Mouse (Mus musculus) CH12.LX (cell line): Measurements from ENCODE around the gene Dppa5a. TPM values are rescaled to one million over a fixed set of nuclear protein-coding genes. Genes with fewer than 3 reads are reported as not detected.

Experiments
- DNase-seq: peaks from one replicate; pipeline ENCODE4 v3.0.0-alpha.2; 2013; ENCODE audit errors: extremely low read depth
- H3K27ac ChIP-seq: 2 replicates; pipeline ENCODE4 v1.5.1; 2012; ENCODE audit warnings: low read depth, mild to moderate bottlenecking, control low read depth, moderate library complexity; ENCODE audit not compliant: insufficient read depth
- H3K27me3 ChIP-seq: replicated peaks from 2 replicates; pipeline ENCODE3; 2012; ENCODE audit warnings: inconsistent platforms
- H3K36me3 ChIP-seq, 2 experiments: replicated peaks in 1 of 2; 2 replicates each; pipeline versions ENCODE3 to v1.6.1; 2012; ENCODE audit warnings: inconsistent platforms in 1 of 2, low read length in 1 of 2, mild to moderate bottlenecking in 1 of 2, mixed read lengths in 1 of 2, moderate library complexity in 1 of 2; ENCODE audit not compliant: control insufficient read depth in 1 of 2, insufficient read depth in 1 of 2
- H3K4me1 ChIP-seq, 2 experiments: 2 replicates each; pipeline ENCODE4 v1.6.1; 2012; ENCODE audit warnings: inconsistent platforms in 1 of 2, moderate library complexity in 1 of 2; ENCODE audit not compliant: insufficient read depth in 2 of 2, control insufficient read depth in 1 of 2
- H3K4me2 ChIP-seq: 2 replicates; pipeline ENCODE4 v1.6.1; 2012; ENCODE audit warnings: low read depth, mild to moderate bottlenecking, control low read depth; ENCODE audit not compliant: poor library complexity, insufficient read depth, severe bottlenecking
- H3K4me3 ChIP-seq, 3 experiments: fragments of 150-350 bp in 1 of 3; sonication (generic) in 1 of 3; replicated peaks in 1 of 3; 2 replicates each; pipeline versions ENCODE3 to v1.5.1; 2011 to 2012; ENCODE audit warnings: low read depth in 2 of 3, low read length in 2 of 3, mild to moderate bottlenecking in 2 of 3, moderate library complexity in 2 of 3, control low read depth in 1 of 3, improper control_type of control experiment in 1 of 3, inconsistent platforms in 1 of 3, mixed read lengths in 1 of 3; ENCODE audit not compliant: poor library complexity in 1 of 3
- H3K79me2 ChIP-seq: replicated peaks from 2 replicates; pipeline ENCODE4 v1.6.1; 2012; ENCODE audit warnings: mild to moderate bottlenecking, moderate library complexity; ENCODE audit not compliant: control insufficient read depth, poor library complexity, insufficient read depth, severe bottlenecking; ENCODE audit errors: extremely low read depth
- H3K9ac ChIP-seq: 2 replicates; pipeline ENCODE4 v1.6.1; 2012; ENCODE audit warnings: low read depth, mild to moderate bottlenecking, control low read depth, moderate library complexity; ENCODE audit not compliant: insufficient read depth
- H3K9me3 ChIP-seq: replicated peaks from 2 replicates; pipeline ENCODE3; 2012; ENCODE audit warnings: low read length, inconsistent platforms, mixed read lengths
- BHLHE40 ChIP-seq: IDR thresholded peaks from 2 replicates; pipeline ENCODE4 v1.6.1; 2011; ENCODE audit warnings: mild to moderate bottlenecking, low read depth, low read length, improper control_type of control experiment
- CHD1 ChIP-seq: IDR thresholded peaks from 2 replicates; pipeline ENCODE4 v1.6.1; 2012; ENCODE audit warnings: low read depth, low read length, improper control_type of control experiment, inconsistent platforms
- CHD2 ChIP-seq: IDR thresholded peaks from 2 replicates; pipeline ENCODE4 v1.6.1; 2011; ENCODE audit warnings: low read length, improper control_type of control experiment
- CTCF ChIP-seq, 2 experiments: IDR thresholded peaks in 1 of 2; conservative IDR thresholded peaks in 1 of 2; 2 replicates each; pipeline ENCODE4 v1.5.1; 2011 to 2012; ENCODE audit warnings: low read depth in 2 of 2, low read length in 2 of 2, improper control_type of control experiment in 1 of 2, inconsistent platforms in 1 of 2, mild to moderate bottlenecking in 1 of 2, moderate library complexity in 1 of 2
- EP300 ChIP-seq: IDR thresholded peaks from 2 replicates; pipeline ENCODE4 v1.6.1; 2011; ENCODE audit warnings: low read length, improper control_type of control experiment
- ETS1 ChIP-seq: conservative IDR thresholded peaks from 2 replicates; pipeline ENCODE4 v1.6.1; 2012; ENCODE audit warnings: low read depth, mild to moderate bottlenecking, inconsistent platforms, low read length, improper control_type of control experiment, moderate library complexity
- JUN ChIP-seq: IDR thresholded peaks from 2 replicates; pipeline ENCODE4 v1.6.1; 2011; ENCODE audit warnings: low read depth, mild to moderate bottlenecking, low read length, improper control_type of control experiment, moderate library complexity; ENCODE audit not compliant: insufficient read depth
- KAT2A ChIP-seq: IDR thresholded peaks from 2 replicates; pipeline ENCODE4 v1.6.1; 2012; ENCODE audit warnings: low read length, improper control_type of control experiment, inconsistent platforms; ENCODE audit not compliant: insufficient replicate concordance
- MAFK ChIP-seq: IDR thresholded peaks from 2 replicates; pipeline ENCODE4 v1.6.1; 2011; ENCODE audit warnings: low read length, improper control_type of control experiment; ENCODE audit not compliant: insufficient replicate concordance
- MAX ChIP-seq: IDR thresholded peaks from 2 replicates; pipeline ENCODE4 v1.6.1; 2011; ENCODE audit warnings: low read length, improper control_type of control experiment
- MAZ ChIP-seq: IDR thresholded peaks from 2 replicates; pipeline ENCODE4 v1.6.1; 2012; ENCODE audit warnings: low read depth, mild to moderate bottlenecking, inconsistent platforms, low read length, improper control_type of control experiment, moderate library complexity
- MXI1 ChIP-seq: IDR thresholded peaks from 2 replicates; pipeline ENCODE4 v1.6.1; 2011; ENCODE audit warnings: mild to moderate bottlenecking, low read depth, low read length, improper control_type of control experiment
- MYC ChIP-seq: IDR thresholded peaks from 2 replicates; pipeline ENCODE4 v1.6.1; 2011; ENCODE audit warnings: low read depth, mild to moderate bottlenecking, improper control_type of control experiment, low read length
- NELFE ChIP-seq: IDR thresholded peaks from 2 replicates; pipeline ENCODE4 v1.6.1; 2011; ENCODE audit warnings: low read depth, low read length, improper control_type of control experiment
- NRF1 ChIP-seq: IDR thresholded peaks from 2 replicates; pipeline ENCODE4 v1.6.1; 2014; ENCODE audit warnings: low read depth, mild to moderate bottlenecking, inconsistent platforms, low read length, improper control_type of control experiment, moderate library complexity
- PAX5 ChIP-seq: IDR thresholded peaks from 2 replicates; pipeline ENCODE4 v1.6.1; 2012; ENCODE audit warnings: low read length, inconsistent platforms, mixed read lengths
- POLR2AphosphoS2 ChIP-seq: IDR thresholded peaks from 2 replicates; pipeline ENCODE4 v1.6.1; 2011; ENCODE audit warnings: low read depth, low read length, improper control_type of control experiment
- RAD21 ChIP-seq: IDR thresholded peaks from 2 replicates; pipeline ENCODE4 v1.6.1; 2011; ENCODE audit warnings: low read depth, mild to moderate bottlenecking, low read length, improper control_type of control experiment, moderate library complexity
- SIN3A ChIP-seq: IDR thresholded peaks from 2 replicates; pipeline ENCODE4 v1.6.1; 2012; ENCODE audit warnings: low read length, improper control_type of control experiment, inconsistent platforms
- UBTF ChIP-seq: IDR thresholded peaks from 2 replicates; pipeline ENCODE4 v1.6.1; 2012; ENCODE audit warnings: low read depth, mild to moderate bottlenecking, inconsistent platforms, low read length, improper control_type of control experiment, moderate library complexity
- USF1 ChIP-seq: IDR thresholded peaks from 2 replicates; pipeline ENCODE4 v1.6.1; 2014; ENCODE audit warnings: low read depth, mild to moderate bottlenecking, inconsistent platforms, low read length, improper control_type of control experiment
- USF2 ChIP-seq: conservative IDR thresholded peaks from 2 replicates; pipeline ENCODE4 v1.6.1; 2011; ENCODE audit warnings: low read depth, low read length, improper control_type of control experiment
- ZKSCAN1 ChIP-seq: IDR thresholded peaks from 2 replicates; pipeline ENCODE4 v1.6.1; 2012; ENCODE audit warnings: low read depth, inconsistent platforms, low read length, improper control_type of control experiment, borderline replicate concordance
- ZMIZ1 ChIP-seq: IDR thresholded peaks from 2 replicates; pipeline ENCODE4 v1.6.1; 2012; ENCODE audit warnings: low read depth, mild to moderate bottlenecking, inconsistent platforms, low read length, improper control_type of control experiment
- ZNF384 ChIP-seq: IDR thresholded peaks from 2 replicates; pipeline ENCODE4 v1.6.1; 2012; ENCODE audit warnings: low read depth, low read length, improper control_type of control experiment, inconsistent platforms
- dilution Hi-C: fragments of 300-500 bp; cut with MboI; formaldehyde crosslinking; loops from 2 replicates; pipeline ENCODE4 v1.14.3; 2020; ENCODE audit warnings: low sequenced_read_pairs; ENCODE audit not compliant: extremely low pct_unique_long_range_greater_than_20kb, extremely low pct_ligation_motif_present
- in situ Hi-C: fragments of 300-500 bp; cut with MboI; formaldehyde crosslinking; loops from 3 replicates; pipeline ENCODE4 v1.14.3; 2019; ENCODE audit warnings: low sequenced_read_pairs, low pct_ligation_motif_present, low pct_unique_long_range_greater_than_20kb, mixed read lengths
- polyA plus RNA-seq: library from polyadenylated mRNA; unstranded; fragments of >175 nt; gene quantifications from 2 replicates; pipeline ENCODE4 v1.2.1, GENCODE M21; 2012; ENCODE audit warnings: low read depth; ENCODE audit not compliant: insufficient read length
- total RNA-seq, 2 experiments: library from RNA; depleted of rRNA; stranded (reverse); fragments of 300-350 nt in 1 of 2; fragments of >200 nt in 1 of 2; gene quantifications; 2 replicates each; pipeline ENCODE4 v1.2.3; 2012 to 2014

Dppa5a gene
- total and polyA plus RNA-seq, 3 experiments, result not detected

- Histone ChIP-seq H3K4me2 (no peak overlapping the region), H3K4me1 (no peaks in the 10 kb centered on the region), H3K27me3 (peaks cover 36% of the 10 kb centered on the region), H3K36me3 (no peaks in the 10 kb centered on the region), H3K79me2 (no peaks in the 10 kb centered on the region), H3K4me3 (no peak overlapping the region), H3K9ac (no peak overlapping the region), H3K27ac (no peak overlapping the region), H3K9me3 (no peaks in the 10 kb centered on the region)
- TF ChIP-seq UBTF (no peak), POLR2AphosphoS2 (no peak), NRF1 (no peak), MAZ (no peak), NELFE (no peak), MAX (no peak), ZMIZ1 (no peak), USF1 (no peak), BHLHE40 (no peak), ETS1 (no peak)
- in situ Hi-C loops, result loop anchor here (10.0 kb wide), 1 partner anchor 165 kb away; no protein-coding TSS in a partner anchor
- dilution Hi-C loops, result no loop called here
- DNase-seq, result no peak
Measured at GRCm38 (mm10) chr9:78369786-78370185, 1.8 kb upstream of the Dppa5a start.

- H3K4me2 ChIP-seq, result no peak overlapping the region
- no peaks in the 10 kb centered on the region for H3K36me3 ChIP-seq
- no peaks in the 10 kb centered on the region for H3K4me1 ChIP-seq
- H3K9me3 ChIP-seq, result no peaks in the 10 kb centered on the region
- dilution Hi-C loops, result no loop called here
- H3K27ac ChIP-seq, result no peak overlapping the region
- in situ Hi-C loops, result loop anchor here (10.0 kb wide), 1 partner anchor 165 kb away; no protein-coding TSS in a partner anchor
- DNase-seq, result no peak
- no peak for TF ChIP-seq RAD21
- H3K4me3 ChIP-seq, result no peak overlapping the region
- peaks cover 33% of the 10 kb centered on the region for H3K27me3 ChIP-seq
- no peaks in the 10 kb centered on the region for H3K79me2 ChIP-seq
- H3K9ac ChIP-seq, result no peak overlapping the region
Measured at GRCm38 (mm10) chr9:78369349-78369748, 1.4 kb upstream of the Dppa5a start.

DNA sequence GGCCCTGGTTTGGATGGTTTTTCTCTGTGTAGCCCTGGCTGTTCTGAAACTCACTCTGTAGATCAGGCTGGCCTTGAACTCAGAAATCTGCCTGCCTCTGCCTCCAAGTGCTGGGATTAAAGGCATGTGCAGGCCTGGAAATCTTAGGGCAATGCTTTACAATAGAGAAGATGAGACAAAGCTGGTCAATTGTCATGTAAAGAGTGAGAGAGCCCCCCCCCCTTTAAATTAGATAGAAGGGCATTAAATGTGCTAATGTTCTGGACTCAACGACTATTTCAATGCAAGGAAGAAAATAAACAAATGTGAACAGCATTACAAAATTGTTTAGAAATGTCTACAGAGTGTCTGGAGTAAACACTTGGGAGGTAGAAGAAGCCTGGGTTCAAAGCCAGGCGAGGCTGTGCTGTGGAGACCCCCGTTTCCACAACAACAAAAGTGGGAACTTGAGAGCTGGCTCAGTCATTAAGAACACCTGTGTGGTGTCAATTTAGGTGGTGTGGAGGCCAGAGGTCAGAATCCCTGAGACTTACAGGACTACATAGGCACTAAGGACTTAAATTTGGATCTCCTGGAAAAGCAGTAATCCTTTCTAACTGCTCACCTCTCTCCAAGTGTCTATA is 805 bp upstream of the Dppa5a start:
- H3K9me3 ChIP-seq, result no peaks in the 10 kb centered on the region
- no peak for TF ChIP-seq USF2
- no peak for TF ChIP-seq UBTF
- no peak for TF ChIP-seq EP300
- TF ChIP-seq CTCF (conservative IDR thresholded peaks at IDR 0.05 in 1 of 2, IDR thresholded peaks at IDR 0.05 in 1 of 2; ENCODE audit: low read depth in 2 of 2, low read length in 2 of 2), result no peak
- TF ChIP-seq CHD2, result no peak
- no peak for TF ChIP-seq ZNF384
- TF ChIP-seq MXI1, result no peak
- no peak for TF ChIP-seq MYC
- TF ChIP-seq PAX5, result no peak
- no peak for TF ChIP-seq KAT2A
- TF ChIP-seq SIN3A, result no peak
- TF ChIP-seq JUN, result no peak
- no peak for TF ChIP-seq CHD1
- no peak for TF ChIP-seq BHLHE40
- TF ChIP-seq MAFK, result no peak
- TF ChIP-seq ZKSCAN1, result no peak
- no peaks in the 10 kb centered on the region for H3K4me1 ChIP-seq
- no peak for DNase-seq
- no peak overlapping the region for H3K4me2 ChIP-seq
- in situ Hi-C loops (loop anchor here (10.0 kb wide), 1 partner anchor 166 kb away; no protein-coding TSS in a partner anchor), dilution Hi-C loops (no loop called here)
- no peak overlapping the region for H3K4me3 ChIP-seq
- peaks cover 29% of the 10 kb centered on the region for H3K27me3 ChIP-seq
- no peaks in the 10 kb centered on the region for H3K79me2 ChIP-seq
- H3K27ac ChIP-seq, result no peak overlapping the region
- H3K36me3 ChIP-seq, result no peaks in the 10 kb centered on the region
- H3K9ac ChIP-seq, result no peak overlapping the region
